Mouse (Mus musculus): ENCODE results near the gene Prickle2.

DNA sequence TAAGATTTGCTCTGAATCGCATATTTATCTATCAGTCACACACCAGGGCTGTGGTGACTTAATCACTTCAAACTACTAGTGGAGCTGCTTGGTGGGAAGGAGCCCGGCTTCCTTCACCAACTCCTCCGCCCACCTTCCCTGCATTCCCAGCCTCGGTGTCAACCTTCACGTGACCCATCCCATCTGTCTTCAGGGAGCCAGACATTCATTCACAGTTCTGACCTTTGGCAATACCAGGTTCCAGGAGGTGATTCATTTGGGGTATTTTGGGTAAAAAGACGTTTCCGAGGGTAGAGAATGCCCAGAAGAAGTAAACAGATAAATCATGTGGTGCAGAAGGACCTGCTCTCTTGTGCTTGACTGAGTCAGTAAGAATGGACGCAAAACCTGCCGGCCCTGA, 242.2 kb downstream of the Prickle2 start:
- no peak for TF ChIP-seq CTCF (IDR thresholded peaks at IDR 0.05; ENCODE audit: control insufficient read depth, insufficient read depth, insufficient replicate concordance, low read depth, low read length)
- TF ChIP-seq POLR2A (IDR thresholded peaks at IDR 0.05; ENCODE audit: control insufficient read depth, low read depth, low read length), result no peak

Data from testis, adult 2 months (tissue).